Mouse (Mus musculus) embryonic facial prominence, embryonic 14.5 days (tissue): ENCODE measurements around the gene Hspa1a. TPM values are rescaled to one million over a fixed set of nuclear protein-coding genes. Genes with fewer than 3 reads are reported as not detected.
A peak's percentile ranks its signal among the peaks of the same experiment; 100 is the strongest.

Experiments used
- ATAC-seq: fragments of 200-750 bp; cut with Nextera tagmentation; 2 replicates; pipeline ENCODE4 v1.8.0; 2017; ENCODE audit warnings: low read depth, moderate number of reproducible peaks, moderate TSS enrichment
- DNase-seq: peaks from one replicate; pipeline ENCODE4 v3.0.0-alpha.2; 2015; ENCODE audit warnings: low spot score
- H3K27ac ChIP-seq: fragments of 300-500 bp; sonication (generic); replicated peaks from 2 replicates; pipeline ENCODE4 v1.5.1; 2014; ENCODE audit warnings: low read depth, mild to moderate bottlenecking, low read length, moderate library complexity
- H3K27me3 ChIP-seq: fragments of 300-500 bp; sonication (generic); replicated peaks from 2 replicates; pipeline ENCODE4 v1.6.1; 2014; ENCODE audit warnings: low read length; ENCODE audit not compliant: control insufficient read depth, insufficient read depth
- H3K36me3 ChIP-seq: fragments of 300-500 bp; sonication (generic); 2 replicates; pipeline ENCODE4 v1.6.1; 2014; ENCODE audit warnings: low read length, mixed read lengths; ENCODE audit not compliant: control insufficient read depth, insufficient read depth
- H3K4me1 ChIP-seq: fragments of 300-500 bp; sonication (generic); 2 replicates; pipeline ENCODE4 v1.6.1; 2014; ENCODE audit warnings: antibody characterized with exemption, low read length; ENCODE audit not compliant: control insufficient read depth, insufficient read depth
- H3K4me2 ChIP-seq: fragments of 300-500 bp; sonication (generic); 2 replicates; pipeline ENCODE4 v1.6.1; 2014; ENCODE audit warnings: low read depth, mild to moderate bottlenecking, low read length, moderate library complexity, mixed read lengths
- H3K4me3 ChIP-seq: fragments of 300-500 bp; sonication (generic); 2 replicates; pipeline ENCODE4 v1.5.1; 2014; ENCODE audit warnings: low read depth, mild to moderate bottlenecking, low read length
- H3K9ac ChIP-seq: fragments of 300-500 bp; sonication (generic); 2 replicates; pipeline ENCODE4 v1.6.1; 2014; ENCODE audit warnings: low read depth, mild to moderate bottlenecking, low read length, moderate library complexity, mixed read lengths
- H3K9me3 ChIP-seq: fragments of 300-500 bp; sonication (generic); 2 replicates; pipeline ENCODE4 v1.6.1; 2016; ENCODE audit warnings: low read length; ENCODE audit not compliant: control insufficient read depth
- WGBS: fragments of 180-500 bp; shearing (Covaris S2); extraction: QIAGEN DNeasy Blood & Tissue Kit; methylation state at CpG from one replicate; pipeline ENCODE4 v1.1.7; 2014; 5-methylcytosine and 5-hydroxymethylcytosine counted together
- polyA plus RNA-seq: library from polyadenylated mRNA; unstranded; fragments of >200 nt; fragmentation: Nextera tagmentation; extraction: Ambion mirVana; gene quantifications from 2 replicates; pipeline ENCODE4 v1.2.1, GENCODE M21; 2014

The Hspa1a gene
- polyA plus RNA-seq, 1 experiment from 2014 or later, result 7.3 TPM

GRCm38 (mm10) chr17:34934830-34935229, 37.1 kb downstream of the Hspa1a start:
- Histone ChIP-seq H3K27me3 (no peaks in the 10 kb centered on the region), H3K9ac (no peak overlapping the region), H3K4me1 (peaks cover 7% of the 10 kb centered on the region), H3K36me3 (peaks cover 5% of the 10 kb centered on the region; the same call in 1 of the 2 replicates), H3K9me3 (no peaks in the 10 kb centered on the region), H3K4me3 (no peak overlapping the region), H3K27ac (no peak overlapping the region), H3K4me2 (no peak overlapping the region)
- 37% methylated on average over 8 of the region's 8 CpGs for WGBS
- no peak for ATAC-seq
- DNase-seq, result no peak

- H3K9ac ChIP-seq, result 0 out of 2 replicates have a peak overlapping the region, but pooled peaks have one; percentile 30
- 46% methylated on average over 24 of the region's 24 CpGs for WGBS
- ATAC-seq (no peak), DNase-seq (no peak)
- no peak overlapping the region for H3K4me3 ChIP-seq
- no peak overlapping the region for H3K4me2 ChIP-seq
- H3K9me3 ChIP-seq, result no peaks in the 10 kb centered on the region
- no peaks in the 10 kb centered on the region for H3K27me3 ChIP-seq
- H3K27ac ChIP-seq, result no peak overlapping the region
- H3K4me1 ChIP-seq, result peaks cover 7% of the 10 kb centered on the region
- peaks cover 5% of the 10 kb centered on the region; the same call in 1 of the 2 replicates for H3K36me3 ChIP-seq
Observed at GRCm38 (mm10) chr17:34934031-34934430, 37.9 kb downstream of the Hspa1a start.

- ATAC-seq, result no peak
- 89% methylated on average over 8 of the region's 8 CpGs for WGBS
- peak overlapping the region; percentile 81 for H3K9ac ChIP-seq
Observed at GRCm38 (mm10) chr17:34932287-34932686, 39.7 kb downstream of the Hspa1a start.

GRCm38 (mm10) chr17:34931735-34932098, 40.2 kb downstream of the Hspa1a start:
- DNase-seq (no peak), ATAC-seq (0 out of 2 replicates have a peak, but pooled peaks have one; percentile 8)
- Histone ChIP-seq H3K4me1 (peaks cover 7% of the 10 kb centered on the region), H3K4me2 (peak overlapping the region; percentile 72), H3K9ac (peak overlapping the region; percentile 81), H3K36me3 (peaks cover 5% of the 10 kb centered on the region; the same call in 1 of the 2 replicates), H3K4me3 (peak overlapping the region; percentile 71), H3K27me3 (no peaks in the 10 kb centered on the region), H3K27ac (no peak overlapping the region), H3K9me3 (no peaks in the 10 kb centered on the region)
- WGBS, result 14% methylated on average over 14 of the region's 14 CpGs

More at GRCm38 (mm10) chr17:34932287-34932686, 39.7 kb downstream of the Hspa1a start:
- peaks cover 5% of the 10 kb centered on the region; the same call in 1 of the 2 replicates for H3K36me3 ChIP-seq
- H3K9me3 ChIP-seq, result no peaks in the 10 kb centered on the region
- no peak overlapping the region for H3K27ac ChIP-seq
- H3K27me3 ChIP-seq, result no peaks in the 10 kb centered on the region
- peaks cover 7% of the 10 kb centered on the region for H3K4me1 ChIP-seq
- no peak for DNase-seq
- peak overlapping the region; percentile 72 for H3K4me2 ChIP-seq
- H3K4me3 ChIP-seq, result peak overlapping the region; percentile 71

- WGBS, result 1% methylated on average over 31 of the region's 38 CpGs
- no peaks in the 10 kb centered on the region for H3K27me3 ChIP-seq
- H3K4me2 ChIP-seq, result peak within 1 kb of the TSS; percentile 72
- no peak within 1 kb of the TSS for H3K27ac ChIP-seq
- peaks cover 7% of the 10 kb centered on the region for H3K4me1 ChIP-seq
- peak within 1 kb of the TSS; percentile 81 for H3K9ac ChIP-seq
- no peaks in the 10 kb centered on the region for H3K9me3 ChIP-seq
- H3K4me3 ChIP-seq, result peak within 1 kb of the TSS; percentile 71
- peak; percentile 99 for DNase-seq
- peaks cover 5% of the 10 kb centered on the region; the same call in 1 of the 2 replicates for H3K36me3 ChIP-seq
- peak; percentile 98 for ATAC-seq
Observed at GRCm38 (mm10) chr17:34931061-34931734, 40.8 kb downstream of the Hspa1a start, which contains the start of gene Neu1. Gene Neu1, plus strand, starts transcription at chr17:34931253.

- 55% methylated on average over 4 of the region's 4 CpGs for WGBS
- ATAC-seq (no peak), DNase-seq (no peak)
- H3K9me3 ChIP-seq, result no peaks in the 10 kb centered on the region
- H3K27ac ChIP-seq, result no peak overlapping the region
- no peak overlapping the region for H3K9ac ChIP-seq
- peaks cover 7% of the 10 kb centered on the region for H3K4me1 ChIP-seq
- no peak overlapping the region for H3K4me3 ChIP-seq
- H3K36me3 ChIP-seq, result no peaks in the 10 kb centered on the region
- H3K27me3 ChIP-seq, result no peaks in the 10 kb centered on the region
- no peak overlapping the region for H3K4me2 ChIP-seq
Observed at GRCm38 (mm10) chr17:34928841-34929240, 43.1 kb downstream of the Hspa1a start.

- H3K9me3 ChIP-seq, result no peaks in the 10 kb centered on the region
- ATAC-seq (no peak), DNase-seq (no peak)
- H3K27ac ChIP-seq, result no peak overlapping the region
- 86% methylated on average over 18 of the region's 18 CpGs for WGBS
- H3K9ac ChIP-seq, result no peak overlapping the region
- H3K4me1 ChIP-seq, result peaks cover 7% of the 10 kb centered on the region
- no peaks in the 10 kb centered on the region for H3K36me3 ChIP-seq
- no peak overlapping the region for H3K4me2 ChIP-seq
- no peak overlapping the region for H3K4me3 ChIP-seq
- no peaks in the 10 kb centered on the region for H3K27me3 ChIP-seq
Observed at GRCm38 (mm10) chr17:34927306-34928019, 44.5 kb downstream of the Hspa1a start.

- H3K4me2 ChIP-seq, result no peak overlapping the region
- no peak overlapping the region for H3K4me3 ChIP-seq
- H3K9me3 ChIP-seq, result no peaks in the 10 kb centered on the region
- H3K4me1 ChIP-seq, result no peaks in the 10 kb centered on the region
- no peak for DNase-seq
- 71% methylated on average over 5 of the region's 5 CpGs for WGBS
- H3K36me3 ChIP-seq, result no peaks in the 10 kb centered on the region
- ATAC-seq, result no peak
- H3K27ac ChIP-seq, result no peak overlapping the region
- H3K9ac ChIP-seq, result no peak overlapping the region
- H3K27me3 ChIP-seq, result no peaks in the 10 kb centered on the region
Observed at GRCm38 (mm10) chr17:34924258-34924657, 47.7 kb downstream of the Hspa1a start.
